ENCODE assay signal across 8 mouse cellular contexts in genomic region chr8:83898985-83899362, GRCm38 (mm10). TPM values are rescaled to one million over a fixed set of nuclear protein-coding genes. Genes with fewer than 3 reads are reported as not detected.
A peak's percentile ranks its signal among the peaks of the same experiment; 100 is the strongest.
DNase-seq lines count a peak whose midpoint lies in the region; ATAC-seq lines count a peak whose summit lies in the region.

No protein-coding gene starts in this region.

- peak overlapping the region; percentile 99 for H3K4me2 ChIP-seq in heart, embryonic 16.5 days (ENCODE audit: low read depth, low read length)

- under 1% methylated on average over 13 of the region's 13 CpGs for WGBS in heart, embryonic 16.5 days

- ATAC-seq in heart, embryonic 16.5 days (replicated peaks; ENCODE audit: extremely low read depth, insufficient read depth, low FRiP score), result no peak; the same call in none of the 2 replicates

- DNase-seq in adrenal gland, adult 2 months, result peak; percentile 71
- no peak for DNase-seq in adrenal gland, adult 18-20 months (ENCODE audit: low spot score in 2 of 2)
- DNase-seq in MEL-GATA-1-ER (ENCODE audit: extremely low read depth, low read depth), result peak; percentile 72
- DNase-seq in embryo, embryonic 10.5 days (ENCODE audit: low spot score), result peak; percentile 86
- DNase-seq in layer of hippocampus, adult 9-11 months, result peak; percentile 74
- DNase-seq in lung, postnatal 4 days, result peak; percentile 73 to 84
- DNase-seq in right cerebral cortex, postnatal 4 days, result peak; percentile 71

- no peaks in the 10 kb centered on the region for H3K36me3 ChIP-seq in heart, embryonic 16.5 days (ENCODE audit: control insufficient read depth, insufficient read depth)

- H3K4me1 ChIP-seq in heart, embryonic 16.5 days (ENCODE audit: control insufficient read depth, insufficient read depth, low read length), result peaks cover 27% of the 10 kb centered on the region

- no peaks in the 10 kb centered on the region for H3K9me3 ChIP-seq in heart, embryonic 16.5 days (replicated peaks; ENCODE audit: control insufficient read depth, low read length)

- H3K9ac ChIP-seq in heart, embryonic 16.5 days (ENCODE audit: low read length), result peak overlapping the region; percentile 90

- peak overlapping the region; percentile 91 for H3K27ac ChIP-seq in heart, embryonic 16.5 days (ENCODE audit: low read length)

- H3K4me3 ChIP-seq in heart, embryonic 16.5 days (ENCODE audit: low read length), result peak overlapping the region; percentile 90

- H3K27me3 ChIP-seq in heart, embryonic 16.5 days (ENCODE audit: control insufficient read depth, insufficient read depth, low read length), result peaks cover 17% of the 10 kb centered on the region

RNA-seq across cellular contexts. Expression of gene Adgrl1, which starts 0.9 kb away (rescaled TPM):
- total RNA-seq in adrenal gland, adult 2 months (2021), result 10 to 100 TPM; 58.4 to 97.0 TPM
- polyA plus RNA-seq in adrenal gland, adult 2 months (2012; rRNA removed), result 101 and 112 TPM in 2 replicates
- total RNA-seq in adrenal gland, adult 18-20 months (2021), result 10 to 100 TPM; 39.6 to 76.0 TPM
- polyA plus RNA-seq in heart, embryonic 16.5 days (2015; fragmentation: Nextera tagmentation; extraction: Ambion mirVana), result 8.3 and 8.7 TPM in 2 replicates

RNA-seq across cellular contexts. Expression of gene Gm10644, which starts 56.0 kb away (rescaled TPM):
- total RNA-seq in adrenal gland, adult 2 months (2021), result 1 to 10 TPM; 1.7 to 1.9 TPM
- polyA plus RNA-seq in adrenal gland, adult 2 months (2012; rRNA removed), result 2.5 and 3.7 TPM in 2 replicates
- 1 to 10 TPM; 1.2 to 1.7 TPM for total RNA-seq in adrenal gland, adult 18-20 months (2021)
- 1.0 and 1.2 TPM in 2 replicates for polyA plus RNA-seq in heart, embryonic 16.5 days (2015; fragmentation: Nextera tagmentation; extraction: Ambion mirVana)

RNA-seq across cellular contexts. Expression of gene Asf1b, which starts 56.3 kb away (rescaled TPM):
- 1 to 10 TPM; 2.5 to 3.4 TPM for total RNA-seq in adrenal gland, adult 2 months (2021)
- 13.6 and 15.4 TPM in 2 replicates for polyA plus RNA-seq in adrenal gland, adult 2 months (2012; rRNA removed)
- 1 to 10 TPM; 1.7 to 2.8 TPM for total RNA-seq in adrenal gland, adult 18-20 months (2021)
- 65.2 and 69.1 TPM in 2 replicates for polyA plus RNA-seq in heart, embryonic 16.5 days (2015; fragmentation: Nextera tagmentation; extraction: Ambion mirVana)

Comparison
In these comparisons a context has a peak if more than half of its experiments do, and no peak if none do; other contexts are left out.
1. DNase-seq: peak in adrenal gland, adult 2 months (single experiment), MEL-GATA-1-ER (single experiment), embryo, embryonic 10.5 days (single experiment), layer of hippocampus, adult 9-11 months (single experiment), lung, postnatal 4 days (2 of 2) and right cerebral cortex, postnatal 4 days (single experiment); none in adrenal gland, adult 18-20 months (0 of 2).